Mouse (Mus musculus): ENCODE results near the gene Pced1a. TPM values are rescaled to one million over a fixed set of nuclear protein-coding genes. Genes with fewer than 3 reads are reported as not detected.

Gene Pced1a
- polyA plus RNA-seq, 1 experiment from 2014 or later: 3.8 TPM

DNA sequence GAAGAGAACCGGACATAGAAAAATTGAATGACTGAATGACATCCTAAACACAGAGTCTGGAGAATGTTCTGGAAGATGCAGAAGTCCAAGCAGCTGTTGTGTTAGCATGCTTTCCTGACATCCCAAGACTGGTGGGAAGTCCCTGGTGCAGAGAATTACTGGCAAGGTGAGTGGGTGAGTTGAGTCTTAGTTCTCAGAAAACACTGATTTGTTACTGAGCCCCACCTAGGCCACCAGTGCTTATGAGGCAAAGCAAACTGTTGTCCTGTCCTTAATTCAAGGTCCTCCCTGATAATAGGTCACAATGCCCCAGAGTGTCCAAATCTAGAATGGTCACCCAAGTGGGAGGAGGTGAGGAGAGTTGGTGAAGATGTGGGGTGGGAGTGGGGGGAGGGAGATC, 19.6 kb downstream of the Pced1a start, which contains the start of the genes Gm28372 and 1700020A23Rik:
Gene Gm28372, plus strand, starts transcription at position 301 of the 400 bp plus-strand sequence.
Gene 1700020A23Rik, plus strand, starts transcription at position 321 of the 400 bp plus-strand sequence.
- no peaks in the 10 kb centered on the region for H3K36me3 ChIP-seq (ENCODE audit: control insufficient read depth, insufficient read depth)
- H3K27ac ChIP-seq (ENCODE audit: low read length): no peak within 1 kb of the TSS
- no peaks in the 10 kb centered on the region for H3K4me1 ChIP-seq (ENCODE audit: control insufficient read depth, low read depth, low read length)
- H3K9me3 ChIP-seq (replicated peaks; ENCODE audit: control insufficient read depth, low read length): no peaks in the 10 kb centered on the region
- no peaks in the 10 kb centered on the region for H3K27me3 ChIP-seq (ENCODE audit: control insufficient read depth, insufficient read depth, low read depth, low read length)
- WGBS (ENCODE audit: insufficient replicate concordance): 66% methylated on average over 1 of the region's 1 CpGs
- H3K9ac ChIP-seq (ENCODE audit: low read depth, low read length): no peak within 1 kb of the TSS
- ATAC-seq (ENCODE audit: low read depth): no peak
- no peak within 1 kb of the TSS for H3K4me2 ChIP-seq (ENCODE audit: low read depth, low read length)
- H3K4me3 ChIP-seq (ENCODE audit: low read depth, low read length): no peak within 1 kb of the TSS

DNA sequence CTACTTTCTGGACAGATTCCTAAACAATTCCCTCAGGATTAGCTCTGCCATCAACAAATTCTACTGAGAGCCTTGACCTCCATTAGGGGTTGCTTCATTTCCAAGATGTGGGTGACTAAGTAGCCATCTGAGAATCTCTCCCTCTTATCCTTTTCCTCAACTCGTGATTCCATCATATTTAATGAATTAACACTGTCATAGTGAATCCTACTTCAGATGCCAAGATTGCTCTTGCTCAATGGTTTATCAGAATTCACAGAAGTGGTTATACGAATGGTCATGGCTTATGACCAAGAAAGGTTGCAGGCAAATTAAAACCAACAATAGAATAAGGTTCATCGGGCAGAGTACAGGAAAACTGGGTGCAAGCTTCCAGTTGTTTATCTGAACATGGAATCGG, 22.6 kb downstream of the Pced1a start:
- H3K27ac ChIP-seq (ENCODE audit: low read length): no peak overlapping the region
- no peak overlapping the region for H3K9ac ChIP-seq (ENCODE audit: low read depth, low read length)
- no peak overlapping the region for H3K4me2 ChIP-seq (ENCODE audit: low read depth, low read length)
- peaks cover 23% of the 10 kb centered on the region for H3K27me3 ChIP-seq (ENCODE audit: control insufficient read depth, insufficient read depth, low read depth, low read length)
- H3K36me3 ChIP-seq (ENCODE audit: control insufficient read depth, insufficient read depth): no peaks in the 10 kb centered on the region
- no peak for ATAC-seq (ENCODE audit: low read depth)
- H3K9me3 ChIP-seq (replicated peaks; ENCODE audit: control insufficient read depth, low read length): no peaks in the 10 kb centered on the region
- H3K4me1 ChIP-seq (ENCODE audit: control insufficient read depth, low read depth, low read length): no peaks in the 10 kb centered on the region
- no peak overlapping the region for H3K4me3 ChIP-seq (ENCODE audit: low read depth, low read length)
- 58% methylated on average over 4 of the region's 4 CpGs for WGBS (ENCODE audit: insufficient replicate concordance)

DNA sequence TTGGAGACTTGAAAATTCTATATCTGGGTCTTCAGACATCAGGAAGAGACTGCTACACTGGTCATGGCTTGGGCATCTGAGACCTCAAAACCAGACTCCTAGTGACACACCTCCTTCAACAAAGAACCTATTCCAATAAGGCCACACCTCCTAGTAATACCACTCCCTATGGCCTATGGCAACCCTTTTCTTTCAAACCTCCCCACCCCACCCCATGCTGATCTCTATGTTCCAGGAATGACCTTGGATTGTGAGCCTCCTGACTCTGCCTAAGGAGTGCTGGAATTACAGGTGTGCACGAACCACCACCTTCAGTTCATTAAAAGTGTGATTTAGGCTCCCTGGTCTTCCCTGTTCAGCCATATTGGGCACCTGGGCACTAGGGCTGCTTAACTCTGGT, 24.5 kb downstream of the Pced1a start:
- H3K36me3 ChIP-seq (ENCODE audit: control insufficient read depth, insufficient read depth): no peaks in the 10 kb centered on the region
- no peaks in the 10 kb centered on the region for H3K9me3 ChIP-seq (replicated peaks; ENCODE audit: control insufficient read depth, low read length)
- 70% methylated on average over 1 of the region's 1 CpGs for WGBS (ENCODE audit: insufficient replicate concordance)
- no peak overlapping the region for H3K4me2 ChIP-seq (ENCODE audit: low read depth, low read length)
- no peaks in the 10 kb centered on the region for H3K4me1 ChIP-seq (ENCODE audit: control insufficient read depth, low read depth, low read length)
- ATAC-seq (ENCODE audit: low read depth): no peak
- peaks cover 30% of the 10 kb centered on the region for H3K27me3 ChIP-seq (ENCODE audit: control insufficient read depth, insufficient read depth, low read depth, low read length)
- no peak overlapping the region for H3K4me3 ChIP-seq (ENCODE audit: low read depth, low read length)
- H3K27ac ChIP-seq (ENCODE audit: low read length): no peak overlapping the region
- H3K9ac ChIP-seq (ENCODE audit: low read depth, low read length): no peak overlapping the region

DNA sequence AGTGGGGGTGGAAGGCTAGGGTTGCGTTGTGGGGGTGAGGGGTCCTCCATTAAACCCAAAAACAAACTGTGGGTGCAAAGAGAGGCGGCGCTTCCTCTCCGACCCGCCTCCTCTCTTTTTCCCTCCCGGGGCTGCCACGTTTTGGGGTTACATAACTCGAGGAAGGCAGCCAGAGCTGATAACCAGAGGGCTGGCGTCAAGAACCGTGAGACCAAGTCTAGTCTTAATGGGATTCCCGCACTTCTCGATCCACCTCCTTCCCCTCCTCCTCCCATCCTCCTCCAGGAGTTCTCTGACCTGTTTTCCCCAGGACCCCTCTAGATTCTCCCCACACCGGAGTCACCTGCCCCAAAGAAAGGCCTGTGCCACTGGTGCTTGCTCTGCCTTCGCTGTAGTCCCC, 26.4 kb downstream of the Pced1a start:
- no peak overlapping the region; the same call in 1 of the 2 replicates for H3K4me3 ChIP-seq (ENCODE audit: low read depth, low read length)
- no peak for ATAC-seq (ENCODE audit: low read depth)
- H3K4me2 ChIP-seq (ENCODE audit: low read depth, low read length): peak overlapping the region; percentile 63
- H3K27ac ChIP-seq (ENCODE audit: low read length): no peak overlapping the region
- peaks cover 30% of the 10 kb centered on the region for H3K27me3 ChIP-seq (ENCODE audit: control insufficient read depth, insufficient read depth, low read depth, low read length)
- H3K9ac ChIP-seq (ENCODE audit: low read depth, low read length): no peak overlapping the region
- 14% methylated on average over 10 of the region's 14 CpGs for WGBS (ENCODE audit: insufficient replicate concordance)
- no peaks in the 10 kb centered on the region for H3K9me3 ChIP-seq (replicated peaks; ENCODE audit: control insufficient read depth, low read length)
- no peaks in the 10 kb centered on the region for H3K4me1 ChIP-seq (ENCODE audit: control insufficient read depth, low read depth, low read length)
- no peaks in the 10 kb centered on the region for H3K36me3 ChIP-seq (ENCODE audit: control insufficient read depth, insufficient read depth)

DNA sequence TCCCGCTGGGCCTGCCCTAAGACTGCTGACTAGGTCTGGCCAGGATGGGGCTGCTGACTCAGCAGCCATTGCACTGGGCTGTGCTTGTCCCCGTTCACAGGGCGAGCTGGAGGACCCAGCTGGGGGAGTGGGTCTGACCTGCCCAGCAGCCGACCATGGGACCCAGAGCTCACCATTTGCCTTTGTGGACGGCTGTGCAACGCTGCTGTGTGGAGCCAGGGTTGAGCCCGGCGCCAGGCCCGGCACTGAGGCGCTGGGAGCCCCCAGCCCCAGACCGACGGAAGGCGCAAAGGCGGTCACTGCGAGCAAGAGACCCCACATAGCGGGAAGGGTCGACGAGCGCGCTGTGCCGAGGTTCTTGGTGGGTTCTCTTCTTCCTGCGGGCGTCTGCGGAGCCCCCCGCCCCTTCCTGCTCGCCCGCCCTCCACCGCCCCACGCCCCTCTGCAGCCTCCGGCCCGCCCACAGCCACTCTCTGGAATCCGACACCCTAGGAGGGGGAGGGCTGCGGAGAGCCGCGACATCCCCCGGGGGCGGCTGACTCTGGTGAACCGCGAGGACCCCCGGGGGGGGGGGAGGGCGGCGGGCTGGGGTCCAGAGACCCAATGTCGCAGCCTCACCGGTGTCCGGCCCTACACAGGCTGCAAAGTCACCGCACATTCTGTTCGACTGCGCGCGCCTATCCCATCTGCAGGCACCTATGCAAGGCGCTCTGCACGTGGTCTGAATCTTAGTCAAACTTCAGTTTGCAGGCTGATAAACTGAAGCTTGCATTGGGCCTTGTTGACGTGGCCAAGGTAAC, 27.1 kb downstream of the Pced1a start, which contains the start of gene Cpxm1:
Gene Cpxm1, minus strand, starts transcription at position 389 of the 800 bp plus-strand sequence.
- H3K4me2 ChIP-seq (ENCODE audit: low read depth, low read length): peak within 1 kb of the TSS; percentile 63
- WGBS (ENCODE audit: insufficient replicate concordance): 1% methylated on average over 50 of the region's 53 CpGs
- no peak for ATAC-seq (ENCODE audit: low read depth)
- H3K4me1 ChIP-seq (ENCODE audit: control insufficient read depth, low read depth, low read length): no peaks in the 10 kb centered on the region
- peak within 1 kb of the TSS; percentile 38 for H3K4me3 ChIP-seq (ENCODE audit: low read depth, low read length)
- peaks cover 30% of the 10 kb centered on the region for H3K27me3 ChIP-seq (ENCODE audit: control insufficient read depth, insufficient read depth, low read depth, low read length)
- no peak within 1 kb of the TSS for H3K27ac ChIP-seq (ENCODE audit: low read length)
- no peak within 1 kb of the TSS for H3K9ac ChIP-seq (ENCODE audit: low read depth, low read length)
- H3K9me3 ChIP-seq (replicated peaks; ENCODE audit: control insufficient read depth, low read length): no peaks in the 10 kb centered on the region
- no peaks in the 10 kb centered on the region for H3K36me3 ChIP-seq (ENCODE audit: control insufficient read depth, insufficient read depth)

DNA sequence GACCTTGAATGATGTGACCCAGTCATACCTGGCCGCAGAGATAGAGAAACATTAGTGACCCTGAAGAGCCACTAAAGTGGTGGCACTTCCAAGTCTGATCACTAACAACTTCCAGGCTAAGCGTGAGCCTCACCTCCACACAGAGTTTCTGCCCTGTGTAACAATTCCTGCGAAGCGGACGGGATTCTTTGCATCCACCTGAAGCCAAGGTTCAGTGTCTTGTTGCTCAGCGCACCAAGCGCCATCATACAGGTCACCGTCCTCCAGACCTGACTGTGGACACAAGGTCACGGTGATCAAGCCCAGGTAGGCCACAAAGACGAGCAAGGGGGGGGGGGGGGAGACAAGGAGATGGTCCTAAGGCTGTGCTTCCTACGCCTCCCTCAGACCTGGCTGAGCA, 28.8 kb downstream of the Pced1a start:
- Histone ChIP-seq H3K27me3 (ENCODE audit: control insufficient read depth, insufficient read depth, low read depth, low read length) (peaks cover 30% of the 10 kb centered on the region), H3K4me3 (ENCODE audit: low read depth, low read length) (no peak overlapping the region), H3K36me3 (ENCODE audit: control insufficient read depth, insufficient read depth) (no peaks in the 10 kb centered on the region), H3K9ac (ENCODE audit: low read depth, low read length) (no peak overlapping the region), H3K4me1 (ENCODE audit: control insufficient read depth, low read depth, low read length) (no peaks in the 10 kb centered on the region), H3K9me3 (replicated peaks; ENCODE audit: control insufficient read depth, low read length) (no peaks in the 10 kb centered on the region), H3K27ac (ENCODE audit: low read length) (no peak overlapping the region), H3K4me2 (ENCODE audit: low read depth, low read length) (no peak overlapping the region)
- ATAC-seq (ENCODE audit: low read depth): no peak
- 82% methylated on average over 11 of the region's 11 CpGs for WGBS (ENCODE audit: insufficient replicate concordance)

DNA sequence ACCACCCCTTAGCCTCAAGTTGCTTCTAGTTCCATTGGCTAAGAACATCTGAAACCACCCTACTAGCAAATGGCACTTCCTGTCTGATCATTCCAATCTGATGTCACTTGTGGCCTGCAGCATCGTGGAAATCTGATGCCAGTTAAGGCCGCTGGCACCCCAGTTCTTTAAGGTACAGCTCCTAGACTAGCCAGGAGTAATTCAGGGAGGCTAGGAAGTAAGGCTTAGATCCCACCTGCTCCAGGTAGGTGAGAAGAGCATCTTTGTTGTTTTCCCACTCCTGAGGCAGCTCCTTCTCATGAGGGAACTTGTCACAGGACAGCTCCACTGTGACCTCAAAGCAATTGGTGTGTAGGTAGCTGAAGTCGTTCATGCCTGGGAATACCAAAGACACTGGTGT, 31.7 kb downstream of the Pced1a start:
- no peak for ATAC-seq (ENCODE audit: low read depth)
- Histone ChIP-seq H3K4me1 (ENCODE audit: control insufficient read depth, low read depth, low read length) (no peaks in the 10 kb centered on the region), H3K27me3 (ENCODE audit: control insufficient read depth, insufficient read depth, low read depth, low read length) (peaks cover 16% of the 10 kb centered on the region), H3K9ac (ENCODE audit: low read depth, low read length) (no peak overlapping the region), H3K27ac (ENCODE audit: low read length) (no peak overlapping the region), H3K4me3 (ENCODE audit: low read depth, low read length) (no peak overlapping the region), H3K36me3 (ENCODE audit: control insufficient read depth, insufficient read depth) (no peaks in the 10 kb centered on the region), H3K9me3 (replicated peaks; ENCODE audit: control insufficient read depth, low read length) (no peaks in the 10 kb centered on the region), H3K4me2 (ENCODE audit: low read depth, low read length) (no peak overlapping the region)
- WGBS (ENCODE audit: insufficient replicate concordance): 51% methylated on average over 3 of the region's 3 CpGs

DNA sequence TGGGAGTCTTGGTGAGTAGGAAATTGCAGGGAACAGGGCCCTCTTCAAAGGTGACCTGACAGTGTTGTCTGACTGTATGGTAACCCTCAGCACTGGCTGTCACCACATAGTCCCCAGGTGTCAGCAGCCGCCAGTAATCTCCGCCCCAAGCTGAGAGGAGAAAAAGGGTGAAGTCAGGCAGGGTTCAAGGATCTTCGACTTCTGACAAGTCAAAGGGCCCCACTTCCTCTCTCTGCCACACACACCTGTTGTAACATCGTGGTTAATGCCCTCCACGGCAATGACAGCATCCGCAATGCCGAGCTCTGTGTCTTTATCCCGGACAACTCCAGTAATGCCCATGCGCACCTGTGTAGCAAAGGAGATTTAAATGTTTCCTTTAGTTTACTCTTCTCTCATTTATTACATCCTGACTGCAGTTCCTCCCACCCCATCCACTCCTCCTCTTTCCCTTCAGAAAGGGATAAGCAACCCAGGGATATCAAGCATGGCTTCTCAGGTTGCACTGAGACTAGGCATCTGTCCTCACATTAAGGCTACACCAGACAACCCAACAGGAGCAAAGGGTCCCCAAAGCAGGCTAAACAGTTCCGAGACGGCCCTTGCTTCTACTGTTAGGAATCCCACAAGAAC, 33.4 kb downstream of the Pced1a start:
- no peaks in the 10 kb centered on the region for H3K36me3 ChIP-seq (ENCODE audit: control insufficient read depth, insufficient read depth)
- H3K4me1 ChIP-seq (ENCODE audit: control insufficient read depth, low read depth, low read length): no peaks in the 10 kb centered on the region
- no peak overlapping the region for H3K4me3 ChIP-seq (ENCODE audit: low read depth, low read length)
- H3K27me3 ChIP-seq (ENCODE audit: control insufficient read depth, insufficient read depth, low read depth, low read length): no peaks in the 10 kb centered on the region
- no peak for ATAC-seq (ENCODE audit: low read depth)
- no peak overlapping the region for H3K4me2 ChIP-seq (ENCODE audit: low read depth, low read length)
- H3K9ac ChIP-seq (ENCODE audit: low read depth, low read length): no peak overlapping the region
- no peaks in the 10 kb centered on the region for H3K9me3 ChIP-seq (replicated peaks; ENCODE audit: control insufficient read depth, low read length)
- H3K27ac ChIP-seq (ENCODE audit: low read length): no peak overlapping the region
- 58% methylated on average over 11 of the region's 11 CpGs for WGBS (ENCODE audit: insufficient replicate concordance)

DNA sequence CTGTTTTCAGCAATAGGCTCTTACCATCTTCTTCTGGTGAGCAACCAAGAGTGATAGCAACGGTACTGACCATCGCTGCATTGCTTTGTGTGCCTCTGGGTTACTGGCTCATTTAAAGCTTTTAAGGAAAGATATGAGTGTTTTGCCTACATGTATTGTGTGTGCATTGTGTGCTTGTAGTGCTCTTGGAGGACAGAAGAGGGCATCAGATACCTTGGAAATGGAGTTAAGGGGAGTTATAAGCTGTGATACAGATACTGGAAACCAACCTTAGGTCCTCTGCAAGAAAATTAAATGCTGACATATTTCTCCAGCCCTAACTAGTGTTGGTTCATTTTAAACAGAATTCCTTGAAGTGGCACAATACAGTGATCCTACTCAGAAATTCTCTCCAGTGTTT, 35.7 kb downstream of the Pced1a start:
- Histone ChIP-seq H3K4me3 (ENCODE audit: low read depth, low read length) (no peak overlapping the region), H3K4me2 (ENCODE audit: low read depth, low read length) (no peak overlapping the region), H3K9me3 (replicated peaks; ENCODE audit: control insufficient read depth, low read length) (no peaks in the 10 kb centered on the region), H3K4me1 (ENCODE audit: control insufficient read depth, low read depth, low read length) (no peaks in the 10 kb centered on the region), H3K9ac (ENCODE audit: low read depth, low read length) (no peak overlapping the region), H3K27ac (ENCODE audit: low read length) (no peak overlapping the region), H3K27me3 (ENCODE audit: control insufficient read depth, insufficient read depth, low read depth, low read length) (no peaks in the 10 kb centered on the region), H3K36me3 (ENCODE audit: control insufficient read depth, insufficient read depth) (no peaks in the 10 kb centered on the region)
- no peak for ATAC-seq (ENCODE audit: low read depth)
- WGBS (ENCODE audit: insufficient replicate concordance): 65% methylated on average over 2 of the region's 2 CpGs
